Mouse (Mus musculus) thymus, adult 2 months (tissue): ENCODE measurements around the gene Stoml2.

Source experiments
- CTCF ChIP-seq: fragments of 200-500 bp; IDR thresholded peaks from 2 replicates; pipeline ENCODE4 v1.5.1; 2012; ENCODE audit warnings: mild to moderate bottlenecking, control low read depth, low read length, moderate library complexity, borderline replicate concordance; ENCODE audit not compliant: control insufficient read depth, poor library complexity, insufficient read depth; ENCODE audit errors: extremely low read depth
- POLR2A ChIP-seq: fragments of 200-500 bp; IDR thresholded peaks from 2 replicates; pipeline ENCODE4 v1.6.1; 2012; ENCODE audit warnings: mild to moderate bottlenecking, low read length, control low read depth, moderate library complexity; ENCODE audit not compliant: control insufficient read depth, poor library complexity, insufficient read depth; ENCODE audit errors: extremely low read depth

DNA sequence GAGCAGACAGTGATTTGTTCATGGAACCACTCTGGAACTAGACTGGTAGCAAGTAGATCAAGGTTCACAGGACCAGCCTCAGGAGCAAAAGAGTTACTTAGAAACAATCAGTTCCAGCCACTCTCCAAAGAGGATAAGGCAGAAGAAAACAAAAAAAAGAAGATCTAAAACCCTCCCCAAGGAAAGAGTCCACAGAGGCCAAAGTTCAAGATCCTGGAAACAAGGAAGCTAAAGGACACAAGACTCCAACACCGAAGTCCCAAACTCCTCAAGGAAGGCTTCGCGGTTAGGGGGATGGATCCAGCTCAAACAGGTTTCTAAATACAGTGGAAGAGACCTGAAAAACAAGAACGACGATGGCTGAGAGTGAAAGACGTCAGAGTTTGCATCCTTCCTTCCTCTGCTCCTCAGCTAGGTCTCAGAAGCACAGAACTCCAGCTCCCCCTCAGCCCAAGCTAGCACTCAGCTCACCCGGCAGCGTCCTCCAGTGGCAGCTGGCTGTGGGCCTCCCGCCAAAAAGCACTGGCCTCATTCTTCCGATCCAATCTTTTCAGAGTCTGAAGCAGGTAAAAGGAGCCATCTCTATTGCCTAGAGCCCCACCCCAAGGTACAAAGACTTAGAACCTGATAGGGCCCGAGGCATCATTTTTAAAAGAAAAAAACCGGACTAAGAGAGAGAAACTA lies 28.6 kb downstream of the Stoml2 start:
- TF ChIP-seq CTCF: no peak
- TF ChIP-seq POLR2A: no peak
